Mouse (Mus musculus) G1E (cell line): ENCODE results near the gene Cgn.

ENCODE experiments used
- CTCF ChIP-seq: IDR thresholded peaks from 2 replicates; pipeline ENCODE4 v1.5.1; 2012; ENCODE audit warnings: low read depth, low read length, inconsistent platforms, mixed read lengths
- GATA1 ChIP-seq: IDR thresholded peaks from 2 replicates; pipeline ENCODE4 v1.6.1; 2012; ENCODE audit warnings: borderline replicate concordance, low read length, inconsistent platforms, mixed read lengths
- TAL1 ChIP-seq: conservative IDR thresholded peaks from 2 replicates; pipeline ENCODE4 v1.6.1; 2012; ENCODE audit warnings: low read depth, low read length, inconsistent platforms, mixed read lengths

- TF ChIP-seq CTCF = no peak
- no peak for TF ChIP-seq GATA1
- TF ChIP-seq TAL1 = no peak
These were observed 25.3 kb upstream of the Cgn start for GRCm38 (mm10) chr3:94811628-94812027.
